Mouse (Mus musculus) ES-E14 (cell line): ENCODE measurements around the gene Angptl4. TPM values are rescaled to one million over a fixed set of nuclear protein-coding genes. Genes with fewer than 3 reads are reported as not detected.
A peak's percentile ranks its signal among the peaks of the same experiment; 100 is the strongest.

Experiments
- DNase-seq: peaks from one replicate; pipeline ENCODE4 v3.0.0-alpha.2; 2013; ENCODE audit warnings: low read depth, low spot score
- H3K27ac ChIP-seq: 2 replicates; pipeline ENCODE4 v1.5.1; 2012; ENCODE audit warnings: low read depth, mild to moderate bottlenecking, low read length, moderate library complexity, mixed read lengths; ENCODE audit not compliant: poor library complexity, insufficient read depth, severe bottlenecking
- H3K36me3 ChIP-seq: 2 replicates; pipeline ENCODE4 v1.6.1; 2012; ENCODE audit warnings: mild to moderate bottlenecking, low read length, moderate library complexity, mixed read lengths; ENCODE audit not compliant: control insufficient read depth, poor library complexity, insufficient read depth, severe bottlenecking
- H3K4me1 ChIP-seq, 2 experiments: fragments of 150-350 bp in 1 of 2; sonication (generic) in 1 of 2; 2 replicates each; pipeline ENCODE4 v1.6.1; 2012; ENCODE audit warnings: low read length in 2 of 2, mild to moderate bottlenecking in 1 of 2, mixed read lengths in 1 of 2; ENCODE audit not compliant: control insufficient read depth in 2 of 2, insufficient read depth in 2 of 2, poor library complexity in 1 of 2
- H3K4me3 ChIP-seq, 2 experiments: fragments of 150-350 bp in 1 of 2; sonication (generic) in 1 of 2; 2 replicates each; pipeline ENCODE4 v1.5.1; 2012; ENCODE audit warnings: low read length in 2 of 2, low read depth in 1 of 2, mild to moderate bottlenecking in 1 of 2, mixed read lengths in 1 of 2; ENCODE audit not compliant: insufficient read depth in 1 of 2, poor library complexity in 1 of 2, severe bottlenecking in 1 of 2
- H3K9ac ChIP-seq: 2 replicates; pipeline ENCODE4 v1.6.1; 2012; ENCODE audit warnings: low read depth, mild to moderate bottlenecking, low read length, mixed read lengths; ENCODE audit not compliant: poor library complexity, insufficient read depth, severe bottlenecking
- H3K9me3 ChIP-seq: fragments of 150-350 bp; sonication (generic); 2 replicates; pipeline ENCODE4 v1.6.1; 2012; ENCODE audit warnings: low read depth, mild to moderate bottlenecking, low read length; ENCODE audit not compliant: control insufficient read depth, insufficient read depth
- CHD2 ChIP-seq: IDR thresholded peaks from 2 replicates; pipeline ENCODE4 v1.6.1; 2014; ENCODE audit warnings: mild to moderate bottlenecking, low read depth, low read length, inconsistent platforms
- HCFC1 ChIP-seq: IDR thresholded peaks from 2 replicates; pipeline ENCODE4 v1.6.1; 2012; ENCODE audit warnings: low read length, inconsistent platforms, borderline replicate concordance; ENCODE audit not compliant: insufficient read depth
- MAFK ChIP-seq: IDR thresholded peaks from 2 replicates; pipeline ENCODE4 v1.6.1; 2014; ENCODE audit warnings: mild to moderate bottlenecking, low read depth, low read length, inconsistent platforms; ENCODE audit not compliant: insufficient read depth
- ZC3H11A ChIP-seq: IDR thresholded peaks from 2 replicates; pipeline ENCODE4 v1.6.1; 2012; ENCODE audit warnings: low read depth, mild to moderate bottlenecking, inconsistent platforms, low read length, borderline replicate concordance
- ZNF384 ChIP-seq: IDR thresholded peaks from 2 replicates; pipeline ENCODE4 v1.6.1; 2012; ENCODE audit warnings: low read depth, low read length, inconsistent platforms
- in situ Hi-C, 2 experiments: fragments of 600-800 bp; cut with MboI; formaldehyde crosslinking; loops; one replicate each; pipeline ENCODE4 v1.15.1; 2025; ENCODE audit warnings: low sequenced_read_pairs in 2 of 2, inconsistent platforms in 1 of 2; ENCODE audit not compliant: unreplicated experiment in 2 of 2
- total RNA-seq: library from RNA; depleted of rRNA; stranded (reverse); fragments of 300-350 nt; gene quantifications from 2 replicates; pipeline ENCODE4 v1.2.3, GENCODE M21; 2012

The Angptl4 gene
- total RNA-seq, 1 experiment = 30.5 TPM

- H3K9ac ChIP-seq = peak overlapping the region; percentile 73
- DNase-seq = no peak
- in situ Hi-C loops = no loop called here
- peak overlapping the region; percentile 24 to 45 for H3K4me3 ChIP-seq
- peak overlapping the region; percentile 22 for H3K27ac ChIP-seq
- H3K36me3 ChIP-seq = no peaks in the 10 kb centered on the region
- no peak for TF ChIP-seq CHD2
- TF ChIP-seq MAFK = no peak
- no peak for TF ChIP-seq HCFC1
- TF ChIP-seq ZNF384 = no peak
- no peak for TF ChIP-seq ZC3H11A
- H3K4me1 ChIP-seq = peaks cover 11 to 27% of the 10 kb centered on the region in 2 experiments
- no peaks in the 10 kb centered on the region for H3K9me3 ChIP-seq
These were observed 26.6 kb upstream of the Angptl4 start for GRCm38 (mm10) chr17:33808192-33808591.

GRCm38 (mm10) chr17:33807181-33807888 lies 25.7 kb upstream of the Angptl4 start:
- in situ Hi-C loops = no loop called here
- Histone ChIP-seq H3K27ac (peak overlapping the region; percentile 94), H3K4me1 (peaks cover 10 to 20% of the 10 kb centered on the region in 2 experiments), H3K4me3 (peak overlapping the region; percentile 29 to 43), H3K9me3 (no peaks in the 10 kb centered on the region), H3K9ac (peak overlapping the region; percentile 3; the same call in 1 of the 2 replicates), H3K36me3 (no peaks in the 10 kb centered on the region)
- TF ChIP-seq HCFC1 = no peak
- no peak for TF ChIP-seq MAFK
- TF ChIP-seq ZNF384 = no peak
- TF ChIP-seq ZC3H11A = no peak
- peak; percentile 67 for DNase-seq

GRCm38 (mm10) chr17:33804745-33805144 lies 23.1 kb upstream of the Angptl4 start:
- Histone ChIP-seq H3K9ac (peak overlapping the region; percentile 42; the same call in 1 of the 2 replicates), H3K9me3 (no peaks in the 10 kb centered on the region), H3K27ac (peak overlapping the region; percentile 86), H3K36me3 (no peaks in the 10 kb centered on the region), H3K4me1 (peaks cover 2 to 11% of the 10 kb centered on the region in 2 experiments; a peak in 3 of 4 replicates), H3K4me3 (no peak overlapping the region; a peak in 1 of 4 replicates)
- in situ Hi-C loops = no loop called here
- no peak for DNase-seq
- TF ChIP-seq CHD2 = no peak
- no peak for TF ChIP-seq MAFK
- no peak for TF ChIP-seq HCFC1
- no peak for TF ChIP-seq ZC3H11A
- TF ChIP-seq ZNF384 = no peak

- in situ Hi-C loops = no loop called here
- no peak for TF ChIP-seq HCFC1
- TF ChIP-seq CHD2 = no peak
- TF ChIP-seq MAFK = no peak
- TF ChIP-seq ZNF384 = no peak
- no peak for TF ChIP-seq ZC3H11A
- H3K36me3 ChIP-seq = no peaks in the 10 kb centered on the region
- peaks cover 2 to 11% of the 10 kb centered on the region in 2 experiments; a peak in 3 of 4 replicates for H3K4me1 ChIP-seq
- H3K9ac ChIP-seq = peak overlapping the region; percentile 42; the same call in 1 of the 2 replicates
- no peaks in the 10 kb centered on the region for H3K9me3 ChIP-seq
- no peak for DNase-seq
- H3K27ac ChIP-seq = peak overlapping the region; percentile 86
- H3K4me3 ChIP-seq = peak overlapping the region in 1 of 2 experiments; percentile 31; a peak in 2 of 4 replicates
These were observed 22.6 kb upstream of the Angptl4 start for GRCm38 (mm10) chr17:33804205-33804604.
